ENCODE assay signal across 13 mouse cellular contexts in genomic region chr16:91475753-91476152, GRCm38 (mm10). TPM values are rescaled to one million over a fixed set of nuclear protein-coding genes. Genes with fewer than 3 reads are reported as not detected.
DNase-seq lines count a peak whose midpoint lies in the region; ATAC-seq and TF ChIP-seq lines count a peak whose summit lies in the region.
"Had no signal": no experiment of that assay in that cellular context is flagged by ENCODE, and none has a peak within 500 bp of the region (broad histone marks: within the 10 kb centered on the region; RNA-seq: fewer than 3 reads in every experiment).

No protein-coding gene starts in this region.

- no peaks in the 10 kb centered on the region for H3K4me1 ChIP-seq in cerebellum, adult 2 months (ENCODE audit: control insufficient read depth, insufficient read depth, low read length)
- H3K4me1 ChIP-seq: embryonic facial prominence, embryonic 12.5 days; forebrain, embryonic 12.5 days had no signal

- no peak overlapping the region for H3K27ac ChIP-seq in cerebellum, adult 2 months (ENCODE audit: insufficient read depth, low read length)
- H3K27ac ChIP-seq: embryonic facial prominence, embryonic 12.5 days; forebrain, embryonic 12.5 days had no signal

- peak; percentile 77 for DNase-seq in thymus, postnatal 0 days (ENCODE audit: low spot score)
- no peak for DNase-seq in thymus, adult 18-20 months
- DNase-seq in T-cell, adult 2 months (ENCODE audit: low spot score): peak; percentile 89
- DNase-seq in cerebellum, adult 2 months: no peak
- no peak for DNase-seq in gastrocnemius, postnatal 4 days (ENCODE audit: low spot score in 2 of 2)
- DNase-seq in testis, postnatal 14 days (ENCODE audit: low spot score): no peak
- DNase-seq: cerebellum, adult 9-10 months; gastrocnemius, postnatal 25 days; kidney, adult 2 months; liver had no signal

- no peak for TF ChIP-seq CTCF in cerebellum, adult 2 months (IDR thresholded peaks at IDR 0.05; ENCODE audit: borderline replicate concordance, insufficient read depth, low read depth, low read length)

- TF ChIP-seq POLR2A in cerebellum, adult 2 months (IDR thresholded peaks at IDR 0.05; ENCODE audit: borderline replicate concordance, insufficient read depth, low read length): no peak

- peak; percentile 48 for ATAC-seq in megakaryocyte progenitor cell, adult 5-6 weeks (replicated peaks; ENCODE audit: poor library complexity)

- no peaks in the 10 kb centered on the region for H3K27me3 ChIP-seq in cerebellum, adult 2 months (ENCODE audit: control insufficient read depth, insufficient read depth, low read length)
- H3K27me3 ChIP-seq: embryonic facial prominence, embryonic 12.5 days; forebrain, embryonic 12.5 days had no signal

- WGBS in cerebellum, adult 2 months: 58% methylated on average over 7 of the region's 7 CpGs

- no peak overlapping the region for H3K4me3 ChIP-seq in cerebellum, adult 2 months (replicated peaks; ENCODE audit: insufficient read depth, low read depth, low read length)
- H3K4me3 ChIP-seq: embryonic facial prominence, embryonic 12.5 days; forebrain, embryonic 12.5 days had no signal

RNA-seq across cellular contexts. Expression of gene Ifnar1, which starts 9.3 kb away (rescaled TPM):
- 30.2 and 40.9 TPM in 2 replicates for polyA plus RNA-seq in thymus, postnatal 0 days (2015; fragmentation: Nextera tagmentation; extraction: Ambion mirVana)
- 32.2 and 33.3 TPM in 2 replicates for total RNA-seq in megakaryocyte progenitor cell, adult 5-6 weeks (2015)
- 34.7 and 36.3 TPM in 2 replicates for total RNA-seq in megakaryocyte progenitor cell, adult 5-6 weeks (2017)
- polyA plus RNA-seq in cerebellum, adult 2 months (2012; rRNA removed): 31.7 and 32.2 TPM in 2 replicates
- total RNA-seq in gastrocnemius, postnatal 4 days (2021): 10 to 100 TPM; 61.8 to 63.4 TPM

Comparison
In these comparisons a context has a peak if more than half of its experiments do, and no peak if none do; other contexts are left out.
1. DNase-seq: peak in thymus, postnatal 0 days (single experiment) and T-cell, adult 2 months (single experiment); none in thymus, adult 18-20 months (0 of 2), cerebellum, adult 2 months (0 of 2), gastrocnemius, postnatal 4 days (0 of 2) and testis, postnatal 14 days (single experiment).